ENCODE assay signal across 8 mouse cellular contexts in the genomic region with DNA sequence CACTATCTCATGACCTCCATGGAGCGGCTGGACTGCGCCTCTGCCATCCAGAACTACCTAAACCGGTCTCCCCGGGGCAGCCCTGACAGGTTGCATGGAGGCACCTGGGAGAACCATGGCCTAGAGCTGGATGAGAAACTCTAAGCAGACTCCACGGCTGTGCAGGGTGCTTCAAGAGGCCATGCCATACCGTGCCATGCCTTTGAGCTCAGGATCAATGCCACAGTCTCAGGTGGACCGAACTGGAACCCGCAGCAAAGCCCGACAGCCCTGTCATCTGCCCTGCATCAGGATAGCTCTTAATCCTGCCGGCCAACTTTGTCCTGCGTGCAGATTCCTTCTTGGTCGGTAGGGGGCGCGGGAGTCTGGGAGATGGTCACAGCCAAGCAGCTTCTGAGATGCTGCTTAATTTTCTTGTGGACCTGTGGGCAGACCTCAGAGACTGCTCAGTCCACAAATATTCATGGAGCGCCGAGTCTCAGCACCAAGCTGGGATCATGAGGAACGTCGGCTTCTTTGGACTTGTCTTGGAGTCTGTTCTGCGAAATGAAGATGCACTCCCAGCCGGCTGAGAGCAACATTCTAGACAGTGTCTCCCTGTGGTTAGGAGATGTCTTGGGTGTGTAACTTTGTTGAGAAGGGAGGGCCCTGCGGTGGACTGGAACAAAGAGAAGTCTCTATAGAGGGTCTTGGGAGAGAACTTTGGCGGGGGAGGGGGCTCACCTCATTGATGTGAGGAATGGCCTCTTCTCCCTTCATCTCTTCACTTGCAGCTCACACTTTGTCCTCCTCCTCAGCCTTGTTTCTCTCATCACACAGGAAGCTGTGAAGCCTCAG. TPM values are rescaled to one million over a fixed set of nuclear protein-coding genes. Genes with fewer than 3 reads are reported as not detected.
DNase-seq lines count a peak whose midpoint lies in the region; ATAC-seq lines count a peak whose summit lies in the region.

No protein-coding gene starts in this region.

- intact Hi-C loops in gastrocnemius, postnatal 14 days (cut with DNase I; ENCODE audit: low total_unique reads), result loop anchor here (2.0 kb wide), 1 partner anchor 135 kb away; no protein-coding TSS in a partner anchor
- intact Hi-C loops in left cerebral cortex, postnatal 10 days (cut with DNase I), result loop anchor here (5.0 kb wide), 2 partner anchors 135 to 465 kb away; a partner anchor contains a TSS

- DNase-seq in adipocyte (ENCODE audit: low spot score), result peak; percentile 58
- DNase-seq in embryo, embryonic 10 days (ENCODE audit: low spot score), result peak; percentile 90
- DNase-seq in gastrocnemius, postnatal 14 days, result peak; percentile 79
- DNase-seq in left cerebral cortex, postnatal 10 days (ENCODE audit: extremely low spot score in 1 of 2, low spot score in 2 of 2), result peak; percentile 85
- peak; percentile 85 for DNase-seq in right cerebral cortex, postnatal 25 days
- DNase-seq in urinary bladder, postnatal 36 days (ENCODE audit: low spot score in 2 of 2), result peak; percentile 70 to 80

- peak; percentile 60 for ATAC-seq in inflammation-experienced regulatory T-cells, adult 6 months
- ATAC-seq in megakaryocyte-erythroid progenitor cell, adult 5-6 weeks (replicated peaks; ENCODE audit: low FRiP score, low TSS enrichment, poor library complexity, severe bottlenecking), result peak; percentile 91

RNA-seq across cellular contexts. Expression of a gene that starts 12.9 kb away (rescaled TPM):
- not detected for total RNA-seq in gastrocnemius, postnatal 14 days (2021)
- polyA plus RNA-seq in inflammation-experienced regulatory T-cells, adult 6 months (2017; shearing (Covaris generic)), result 10 to 100 TPM; 16.0 to 23.9 (median 16.7) TPM
- under 1 TPM; 0.15 to 0.26 TPM for total RNA-seq in left cerebral cortex, postnatal 10 days (2021)
- total RNA-seq in megakaryocyte-erythroid progenitor cell, adult 5-6 weeks (2014; fragmentation: Nextera tagmentation), result 4.2 and 7.1 TPM in 2 replicates
- total RNA-seq in megakaryocyte-erythroid progenitor cell, adult 5-6 weeks (2017), result 5.1 and 5.7 TPM in 2 replicates

RNA-seq across cellular contexts. Expression of a gene that starts 16.3 kb away (rescaled TPM):
- total RNA-seq in gastrocnemius, postnatal 14 days (2021), result under 1 TPM; 0.44 to 0.72 TPM
- polyA plus RNA-seq in inflammation-experienced regulatory T-cells, adult 6 months (2017; shearing (Covaris generic)), result not detected
- not detected for total RNA-seq in left cerebral cortex, postnatal 10 days (2021)
- total RNA-seq in megakaryocyte-erythroid progenitor cell, adult 5-6 weeks (2014; fragmentation: Nextera tagmentation), result 192 and 203 TPM in 2 replicates
- 86.3 and 160 TPM in 2 replicates for total RNA-seq in megakaryocyte-erythroid progenitor cell, adult 5-6 weeks (2017)

RNA-seq across cellular contexts. Expression of a gene that starts 34.9 kb away (rescaled TPM):
- 100 to 1,000 TPM; 589 to 629 TPM for total RNA-seq in gastrocnemius, postnatal 14 days (2021)
- polyA plus RNA-seq in inflammation-experienced regulatory T-cells, adult 6 months (2017; shearing (Covaris generic)), result 1 to 10 TPM; 1.8 to 5.7 (median 2.2) TPM
- total RNA-seq in left cerebral cortex, postnatal 10 days (2021), result under 1 TPM; 0.24 TPM
- 1.7 TPM in 1 of 2 replicates, not detected in the other for total RNA-seq in megakaryocyte-erythroid progenitor cell, adult 5-6 weeks (2014; fragmentation: Nextera tagmentation)
- total RNA-seq in megakaryocyte-erythroid progenitor cell, adult 5-6 weeks (2017), result 0.30 TPM in 1 of 2 replicates, not detected in the other

RNA-seq across cellular contexts. Expression of a gene that starts 57.8 kb away (rescaled TPM):
- total RNA-seq in gastrocnemius, postnatal 14 days (2021), result 1 to 10 TPM; 7.4 to 8.3 TPM
- polyA plus RNA-seq in inflammation-experienced regulatory T-cells, adult 6 months (2017; shearing (Covaris generic)), result 100 to 1,000 TPM in 1 of 3 experiments, 10 to 100 TPM in 2; 85.8 to 107 (median 94.9) TPM
- total RNA-seq in left cerebral cortex, postnatal 10 days (2021), result 10 to 100 TPM; 10.7 to 10.9 TPM
- 56.0 and 61.4 TPM in 2 replicates for total RNA-seq in megakaryocyte-erythroid progenitor cell, adult 5-6 weeks (2014; fragmentation: Nextera tagmentation)
- total RNA-seq in megakaryocyte-erythroid progenitor cell, adult 5-6 weeks (2017), result 76.9 and 90.2 TPM in 2 replicates

RNA-seq across cellular contexts. Expression of a gene that starts 57.9 kb away (rescaled TPM):
- 1 to 10 TPM; 9.1 to 9.3 TPM for total RNA-seq in gastrocnemius, postnatal 14 days (2021)
- polyA plus RNA-seq in inflammation-experienced regulatory T-cells, adult 6 months (2017; shearing (Covaris generic)), result 10 to 100 TPM in 2 of 3 experiments, 1 to 10 TPM in 1; 9.9 to 12.1 (median 11.2) TPM
- 10 to 100 TPM; 33.3 to 34.3 TPM for total RNA-seq in left cerebral cortex, postnatal 10 days (2021)
- total RNA-seq in megakaryocyte-erythroid progenitor cell, adult 5-6 weeks (2014; fragmentation: Nextera tagmentation), result 89.3 and 113 TPM in 2 replicates
- total RNA-seq in megakaryocyte-erythroid progenitor cell, adult 5-6 weeks (2017), result 32.8 and 55.7 TPM in 2 replicates

Comparison
In these comparisons a context has a peak if more than half of its experiments do, and no peak if none do; other contexts are left out.
1. Peak in every context shown above with its lines: DNase-seq and ATAC-seq.
2. RNA of a gene that starts 12.9 kb away (total RNA-seq): 4.2 to 7.1 TPM in megakaryocyte-erythroid progenitor cell, adult 5-6 weeks; 0.15 to 0.26 TPM in left cerebral cortex, postnatal 10 days and not detected in gastrocnemius, postnatal 14 days; every median in the first group is over 4 times any median in the second.
3. RNA of a gene that starts 16.3 kb away (total RNA-seq): 86.3 to 203 TPM in megakaryocyte-erythroid progenitor cell, adult 5-6 weeks; 0.44 to 0.72 TPM in gastrocnemius, postnatal 14 days and not detected in left cerebral cortex, postnatal 10 days; every median in the first group is over 10 times any median in the second.
4. RNA of a gene that starts 34.9 kb away (total RNA-seq): 589 to 629 TPM in gastrocnemius, postnatal 14 days; 0.24 TPM in left cerebral cortex, postnatal 10 days and 0.30 to 1.7 TPM in megakaryocyte-erythroid progenitor cell, adult 5-6 weeks; every median in the first group is over 100 times any median in the second.